Mouse (Mus musculus): Measurements from ENCODE around the gene Eef2.

GRCm38 (mm10) chr10:81198990-81199389 is 22.6 kb downstream of the Eef2 start:
- no peak for TF ChIP-seq GATA1 (IDR thresholded peaks at IDR 0.05; ENCODE audit: borderline replicate concordance, low read length)
- no peak for TF ChIP-seq FLI1 (IDR thresholded peaks at IDR 0.05; ENCODE audit: low read length)
